Mouse (Mus musculus): ENCODE measurements at regions not wholly inside any gene's neighbourhood (a gene's known extent, or its start where the extent isn't known, plus 50 kb on each side); places are given as distances from the start of the nearest gene placed in this dataset.

DNA sequence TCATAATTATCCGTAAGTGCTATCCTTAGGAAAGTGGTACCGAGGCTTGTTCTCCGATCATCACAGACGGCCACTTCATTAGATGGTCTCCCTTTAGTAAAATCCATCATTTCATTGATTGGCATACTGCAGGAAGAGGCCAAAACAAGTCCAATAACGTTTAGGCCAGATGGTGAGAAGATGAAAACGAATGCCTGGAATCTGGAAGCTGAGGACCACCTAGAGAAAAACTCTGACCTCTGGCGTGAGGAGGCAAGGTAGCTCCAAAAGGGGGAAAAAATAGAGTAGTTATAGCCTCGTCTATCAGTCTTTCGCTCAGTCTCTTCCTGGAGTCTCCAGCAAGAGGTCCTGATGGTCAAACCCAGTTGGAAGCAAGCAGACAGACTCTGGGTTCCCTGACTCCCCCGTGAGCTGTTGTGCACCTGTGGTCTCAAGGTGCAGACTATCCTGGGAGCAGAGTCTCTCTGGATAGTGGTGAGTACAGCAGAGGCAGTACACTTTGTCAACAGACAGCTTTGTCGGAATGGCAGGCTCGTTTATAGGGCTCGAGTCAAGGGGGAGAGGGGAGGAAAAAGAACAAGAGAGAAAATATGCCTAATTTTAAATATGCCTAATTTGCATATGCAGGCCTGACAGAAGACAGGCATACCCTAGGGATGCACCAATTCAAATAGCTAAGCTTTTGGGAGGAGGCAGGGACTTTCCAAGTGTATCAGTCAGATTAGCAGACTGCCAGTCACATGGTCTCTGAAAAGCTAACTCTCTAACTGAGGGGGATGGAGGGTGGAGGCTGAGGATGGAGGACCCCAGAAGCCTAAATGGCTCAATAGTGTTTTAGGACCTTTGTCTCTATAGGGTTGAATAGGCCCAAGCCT, 73.0 kb upstream of the Atp2b1 start:
- no peak for DNase-seq (ENCODE audit: low spot score in 2 of 2)
- intact Hi-C loops (cut with DNase I), result loop anchor here (2.0 kb wide), 1 partner anchor 30 kb away; no protein-coding TSS in a partner anchor

- no peak for DNase-seq (ENCODE audit: low spot score in 2 of 2)
- intact Hi-C loops (cut with DNase I), result loop anchor here (2.0 kb wide), 1 partner anchor 29 kb away; no protein-coding TSS in a partner anchor
These were observed 72.3 kb upstream of the Atp2b1 start for GRCm38 (mm10) chr10:98841860-98842259.

- intact Hi-C loops (cut with DNase I), result no loop called here
- DNase-seq (ENCODE audit: low spot score in 2 of 2), result no peak
These were observed 71.5 kb upstream of the Atp2b1 start for GRCm38 (mm10) chr10:98842721-98843120.

DNA sequence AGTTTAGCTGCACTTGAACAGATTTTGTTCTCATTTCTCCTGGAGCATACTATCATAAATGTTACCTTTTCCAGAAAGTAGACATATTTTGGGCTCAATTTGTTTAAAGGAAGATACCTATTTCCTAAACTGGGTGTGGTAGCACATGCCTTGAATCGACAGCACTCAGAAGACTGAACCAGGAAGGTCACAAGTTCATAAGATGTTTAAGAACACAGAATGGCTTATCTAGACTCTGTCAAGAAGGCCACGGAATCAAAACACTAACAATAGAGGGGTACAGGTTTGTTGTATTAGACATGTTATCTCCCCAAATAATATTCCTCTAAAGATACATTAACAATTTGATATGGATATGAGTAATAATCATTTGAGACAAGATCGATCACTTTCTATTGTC, 64.4 kb upstream of the Atp2b1 start:
- intact Hi-C loops (cut with DNase I), result no loop called here

DNA sequence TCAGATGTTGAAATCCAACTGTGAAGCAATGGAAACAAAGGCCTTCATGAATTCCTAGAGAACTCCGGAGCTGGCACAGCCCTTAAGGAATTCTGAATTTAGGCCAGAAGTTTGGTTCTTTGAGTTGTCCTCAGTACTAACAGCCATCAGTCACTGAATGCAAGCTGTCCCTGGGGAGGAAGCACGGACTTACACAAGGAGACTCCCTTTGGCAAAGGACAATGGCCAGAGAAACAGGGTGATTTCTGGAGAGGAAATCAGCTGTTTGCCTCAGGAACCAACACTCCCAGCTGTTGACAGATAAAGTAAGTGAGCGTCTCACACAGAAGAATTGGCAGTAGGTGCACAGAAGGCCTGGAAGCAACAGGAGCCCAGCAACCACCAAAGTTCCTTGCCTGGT, 56.8 kb upstream of the Atp2b1 start:
- intact Hi-C loops (cut with DNase I), result no loop called here
- no peak for DNase-seq (ENCODE audit: low spot score in 2 of 2)

More for the DNA sequence above, 64.4 kb upstream of the Atp2b1 start:
- no peak for DNase-seq (ENCODE audit: low spot score in 2 of 2)

GRCm38 (mm10) chr10:98861521-98861920, 52.7 kb upstream of the Atp2b1 start:
- intact Hi-C loops (cut with DNase I), result no loop called here
- peak in 1 of 2 experiments; percentile 54 for DNase-seq (ENCODE audit: low spot score in 2 of 2)

DNA sequence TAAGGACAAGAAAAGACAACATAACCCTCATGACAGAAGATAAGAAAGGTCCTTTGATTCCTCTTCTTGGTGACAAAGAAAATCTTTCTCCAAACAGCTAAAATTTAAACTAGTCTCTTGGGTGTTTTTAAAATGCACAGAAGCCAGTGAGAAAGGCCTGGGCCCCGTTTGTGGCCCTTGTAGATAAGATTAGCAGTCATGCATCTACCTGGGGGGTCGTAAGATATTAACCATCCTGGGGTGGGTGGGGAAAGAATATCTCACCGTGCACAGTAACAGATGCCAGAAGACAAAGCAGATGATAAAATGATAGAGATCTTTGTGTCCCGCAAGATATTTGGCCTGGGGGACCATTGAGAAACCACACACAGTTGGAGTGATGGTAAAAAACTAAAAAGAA, 51.5 kb upstream of the Atp2b1 start:
- intact Hi-C loops (cut with DNase I), result no loop called here
- DNase-seq (ENCODE audit: low spot score in 2 of 2), result no peak

DNA sequence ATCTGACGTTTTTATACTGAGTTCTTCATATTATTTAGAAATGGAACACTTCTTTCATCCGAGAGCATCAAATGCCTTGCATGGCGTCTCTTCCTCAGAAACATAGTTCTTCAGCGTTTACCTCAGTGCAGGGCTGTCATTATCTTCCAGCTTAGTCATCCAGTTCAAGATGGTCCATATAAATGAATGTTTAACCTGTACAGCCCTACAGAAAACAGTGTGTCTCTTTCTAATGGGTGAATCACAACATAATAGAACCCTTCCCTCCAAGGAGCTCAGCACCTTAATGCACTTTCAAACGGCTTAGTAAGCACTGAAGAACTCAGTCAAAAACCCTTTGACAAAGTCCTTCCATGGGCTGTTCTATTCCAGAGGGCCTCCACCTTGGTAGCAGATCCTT, 49.8 kb upstream of the Atp2b1 start:
- intact Hi-C loops (cut with DNase I), result no loop called here

More for the DNA sequence above, 49.8 kb upstream of the Atp2b1 start:
- no peak for DNase-seq (ENCODE audit: low spot score in 2 of 2)

All from left cerebral cortex, postnatal 25 days (tissue).